Mouse (Mus musculus) megakaryocyte, embryonic 14.5 days (primary cell): ENCODE measurements at regions not wholly inside any gene's neighbourhood (a gene's known extent, or its start where the extent isn't known, plus 50 kb on each side); places are given as distances from the start of the nearest gene placed in this dataset.

Experiments
- FLI1 ChIP-seq: IDR thresholded peaks from 2 replicates; pipeline ENCODE4 v1.6.1; 2012; ENCODE audit warnings: low read length, inconsistent platforms, mixed read lengths
- GATA1 ChIP-seq: IDR thresholded peaks from 3 replicates; pipeline ENCODE4 v1.6.1; 2012; ENCODE audit warnings: mixed read lengths, low read length, inconsistent platforms, borderline replicate concordance

DNA sequence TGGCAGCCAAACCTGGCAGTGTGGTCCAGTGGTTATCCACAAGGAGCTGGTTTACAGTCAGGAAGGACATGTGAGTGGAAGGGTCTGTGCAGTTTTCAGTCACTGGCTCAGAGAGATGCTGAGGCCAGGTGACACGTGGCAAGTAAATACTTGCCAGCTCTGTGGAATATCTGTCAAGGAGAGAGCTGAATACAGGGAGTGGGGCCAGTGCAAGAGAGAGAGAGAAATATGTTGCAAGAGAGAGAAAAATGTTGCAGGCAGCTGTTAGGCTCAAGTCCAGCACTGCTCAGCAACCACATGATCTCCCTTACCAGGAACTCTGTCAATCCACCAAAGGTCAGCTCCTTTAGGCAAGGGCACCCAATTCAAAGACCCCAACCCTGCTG is 88.2 kb downstream of the Tpra1 start:
- TF ChIP-seq GATA1 = no peak
- no peak for TF ChIP-seq FLI1
